Mouse (Mus musculus) gonadal fat pad, adult 2 months (tissue): Measurements from ENCODE around the gene Rtbdn. TPM values are rescaled to one million over a fixed set of nuclear protein-coding genes. Genes with fewer than 3 reads are reported as not detected.

Experiments used
- DNase-seq: peaks from one replicate; pipeline ENCODE4 v3.0.0-alpha.2; 2012; ENCODE audit warnings: low read depth
- polyA plus RNA-seq: library from polyadenylated mRNA; depleted of rRNA; stranded (reverse); fragments of >200 nt; gene quantifications from 2 replicates; pipeline ENCODE4 v1.2.3, GENCODE M21; 2012

Rtbdn gene
- polyA plus RNA-seq, 1 experiment: not detected

DNA sequence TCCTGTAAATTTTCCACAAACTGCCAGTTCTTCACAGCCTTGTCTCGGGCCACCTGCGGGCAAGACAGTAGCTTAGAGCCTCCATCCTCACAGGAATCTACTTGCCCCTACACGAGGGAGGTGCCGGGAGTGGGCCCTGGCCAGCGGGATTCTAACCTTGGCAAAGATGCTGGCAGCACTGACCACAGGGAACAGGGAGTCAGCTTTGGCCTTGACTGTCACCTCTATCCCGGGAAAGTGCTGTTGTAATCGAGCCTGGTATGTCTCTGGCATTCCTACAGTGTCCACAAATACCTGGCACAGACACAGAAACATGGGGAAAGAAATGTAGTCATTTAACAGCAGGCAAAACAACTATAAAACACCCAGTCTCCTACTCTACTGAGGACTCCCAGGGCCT is 13.0 kb downstream of the Rtbdn start:
- DNase-seq: no peak

- no peak for DNase-seq
Observed at GRCm38 (mm10) chr8:84963952-84964351, 17.2 kb downstream of the Rtbdn start.

DNA sequence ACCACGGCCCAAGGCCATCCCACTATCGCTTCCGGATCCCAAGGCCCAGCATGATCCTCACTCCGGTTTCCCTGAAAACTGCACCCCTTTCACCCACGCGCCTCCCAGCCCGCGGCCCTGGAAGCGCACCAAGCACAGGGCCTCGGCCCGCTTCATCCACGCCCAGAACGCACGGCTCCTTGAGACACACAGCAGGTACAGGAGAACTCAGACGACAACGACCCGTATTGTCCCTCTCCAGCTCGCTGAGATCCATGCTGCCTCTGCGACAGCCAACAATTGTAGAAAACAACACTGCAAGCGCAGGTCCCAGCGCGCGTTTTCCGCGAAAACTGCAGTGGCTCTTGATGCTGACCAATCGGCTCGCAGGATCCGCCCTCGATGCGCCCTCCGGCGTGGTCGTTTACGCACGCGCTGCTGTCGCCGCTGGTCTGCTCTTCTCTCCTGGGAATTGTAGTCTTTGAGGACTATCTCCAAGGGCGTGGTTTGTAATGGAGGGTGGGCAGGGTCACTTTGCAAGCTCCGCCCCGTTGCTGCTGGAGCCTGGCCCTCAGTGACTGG is 19.0 kb downstream of the Rtbdn start:
- no peak for DNase-seq

DNA sequence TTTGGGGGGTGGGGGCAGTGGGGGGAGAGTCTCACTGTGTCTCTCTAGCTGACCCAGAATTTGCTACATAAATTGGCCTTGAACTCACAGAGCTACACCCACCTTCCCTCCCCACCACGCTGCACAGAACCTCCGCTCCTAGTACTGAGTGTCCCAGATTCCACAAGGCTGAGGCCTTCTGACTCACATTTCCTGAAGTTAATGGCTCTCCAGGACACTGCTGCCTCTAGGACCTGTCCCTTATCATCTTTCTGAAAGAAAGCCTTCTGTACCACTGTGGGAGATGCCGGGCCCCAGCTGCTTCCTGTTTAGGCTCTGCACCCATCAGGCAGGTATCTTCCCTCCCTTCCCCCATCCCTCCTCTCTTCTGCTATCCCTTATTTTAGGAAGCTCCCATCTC is 19.8 kb downstream of the Rtbdn start:
- no peak for DNase-seq

DNA sequence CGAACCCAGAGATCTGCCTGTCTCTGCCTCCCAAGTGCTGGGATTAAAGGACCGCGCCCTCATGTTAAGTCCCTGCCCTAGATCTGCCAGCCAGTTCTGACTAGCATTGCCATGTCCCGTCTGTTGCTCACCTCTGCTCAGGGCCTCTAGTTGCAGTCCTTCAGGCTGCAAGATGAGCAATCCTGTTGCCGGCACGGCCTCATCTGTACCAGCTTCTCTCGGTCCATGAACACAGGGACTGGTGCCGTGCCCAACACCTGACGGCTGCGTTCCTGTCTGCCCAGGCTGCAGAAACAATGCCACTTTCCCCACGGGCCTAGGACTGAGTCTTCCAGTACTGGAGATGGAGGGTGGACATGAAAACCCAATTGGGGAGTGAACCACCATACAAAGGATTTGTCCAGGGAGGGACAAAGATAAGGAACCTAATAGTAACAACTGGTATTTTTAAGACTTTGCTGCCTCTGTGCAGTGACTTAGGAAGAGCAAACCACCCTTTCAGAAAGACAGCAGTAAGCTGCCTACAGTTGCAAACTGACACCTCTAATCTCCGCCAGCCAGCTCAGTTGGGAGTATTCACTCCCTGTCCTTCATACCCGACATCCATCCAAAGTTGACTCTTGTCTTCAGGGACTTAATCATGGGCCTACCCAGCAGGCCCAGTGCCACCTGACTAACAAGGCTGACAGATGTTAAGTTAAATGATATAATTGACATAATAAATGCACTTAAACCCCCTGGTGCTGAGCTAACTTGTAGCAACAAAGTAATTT is 20.9 kb downstream of the Rtbdn start:
- no peak for DNase-seq

GRCm38 (mm10) chr8:84968650-84969049 is 21.9 kb downstream of the Rtbdn start:
- no peak for DNase-seq

- no peak for DNase-seq
Observed at GRCm38 (mm10) chr8:84969241-84970134, 22.7 kb downstream of the Rtbdn start, which contains the start of the genes Gm49661, Prdx2 and Rnaseh2a. TSS of gene Gm49661 (minus strand) at chr8:84969433. TSS of gene Prdx2 (plus strand) at chr8:84969587. TSS of gene Rnaseh2a (minus strand) at chr8:84969767.

- no peak for DNase-seq
Observed at GRCm38 (mm10) chr8:84970135-84970790, 23.5 kb downstream of the Rtbdn start.

DNA sequence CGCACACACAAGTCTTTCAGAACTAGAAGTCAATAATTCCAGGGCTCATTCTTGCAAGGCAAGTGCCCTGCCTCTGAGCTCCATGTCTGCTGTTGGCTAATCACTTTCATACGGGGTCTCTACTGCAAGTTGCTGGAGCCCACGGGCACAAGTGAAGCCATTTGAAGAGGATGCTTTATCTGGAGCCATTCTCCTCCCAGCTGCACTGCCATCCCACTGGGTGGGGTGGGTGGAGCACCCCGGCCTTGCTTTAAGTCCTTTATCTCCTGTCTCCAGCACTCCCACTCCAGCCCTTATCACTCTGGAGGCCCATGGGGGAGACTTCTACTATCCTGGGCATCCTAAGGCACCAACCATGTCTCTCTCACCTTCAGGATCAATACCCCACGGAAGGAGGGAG is 24.1 kb downstream of the Rtbdn start:
- DNase-seq: no peak

- DNase-seq: no peak
Observed at GRCm38 (mm10) chr8:84973079-84973478, 26.3 kb downstream of the Rtbdn start.

- no peak for DNase-seq
Observed at GRCm38 (mm10) chr8:84973803-84974542, 27.2 kb downstream of the Rtbdn start.

DNA sequence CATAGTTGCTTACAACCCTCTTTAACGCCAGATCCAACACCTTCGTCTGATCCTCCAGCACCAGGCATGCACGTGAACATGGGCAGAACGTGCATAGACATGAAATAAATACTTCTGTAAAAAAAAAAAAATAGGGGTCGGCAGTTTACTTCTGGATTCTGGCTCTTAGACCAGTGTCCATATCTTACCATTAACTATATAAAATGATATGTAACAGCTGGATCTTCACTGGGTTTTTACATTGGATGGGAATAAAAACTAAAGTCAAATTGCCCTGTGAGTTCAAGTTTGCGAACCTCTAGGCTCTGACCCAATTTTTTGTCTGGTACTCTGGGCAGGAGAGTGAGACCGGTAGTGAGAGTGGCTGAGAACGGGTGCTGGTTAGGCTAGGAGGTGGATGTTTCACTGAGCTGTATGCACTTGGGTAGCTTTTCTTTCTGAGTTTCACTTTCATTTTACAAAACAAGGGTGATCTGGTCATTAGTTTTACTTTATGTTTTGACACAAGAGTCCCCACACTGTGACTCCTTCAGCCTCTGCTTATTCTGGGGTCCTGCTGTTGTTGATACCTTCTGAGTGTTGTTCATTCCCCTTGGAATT is 27.9 kb downstream of the Rtbdn start:
- DNase-seq: no peak

- DNase-seq: no peak
Observed at GRCm38 (mm10) chr8:84975434-84975833, 28.6 kb downstream of the Rtbdn start.

- no peak for DNase-seq
Observed at GRCm38 (mm10) chr8:84976031-84976762, 29.4 kb downstream of the Rtbdn start.

DNA sequence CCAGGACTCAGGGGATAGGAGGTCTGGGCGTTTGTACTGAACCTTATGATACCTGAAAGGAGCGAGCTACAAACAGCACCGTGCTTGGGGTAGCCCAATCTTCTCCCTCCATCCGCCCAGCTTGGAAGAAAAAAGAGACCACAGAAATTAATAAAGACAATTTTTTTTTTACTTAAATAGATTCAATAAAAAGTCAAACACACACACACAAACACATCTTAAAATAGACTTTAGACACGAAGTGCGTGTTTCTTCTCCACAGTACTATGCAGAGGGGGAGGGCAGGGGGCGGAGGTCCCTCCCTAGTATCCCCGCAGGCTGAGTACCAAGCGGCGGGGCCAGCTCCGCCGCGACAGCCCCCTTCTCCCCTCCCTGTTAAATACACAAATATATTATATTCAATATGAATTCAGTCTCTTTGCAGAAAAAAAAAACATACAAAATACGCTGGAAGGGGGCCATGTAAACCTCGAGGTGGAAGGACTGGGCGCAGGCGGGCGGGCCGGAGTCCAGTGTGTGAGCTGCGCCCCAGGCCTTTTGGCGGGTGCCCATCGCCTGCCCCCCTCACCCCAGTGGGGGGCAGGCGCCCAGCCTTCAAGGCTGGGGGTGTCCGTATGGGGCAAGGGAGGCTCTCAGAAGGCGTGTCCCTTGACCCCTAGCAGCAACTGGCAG is 30.1 kb downstream of the Rtbdn start:
- no peak for DNase-seq

DNA sequence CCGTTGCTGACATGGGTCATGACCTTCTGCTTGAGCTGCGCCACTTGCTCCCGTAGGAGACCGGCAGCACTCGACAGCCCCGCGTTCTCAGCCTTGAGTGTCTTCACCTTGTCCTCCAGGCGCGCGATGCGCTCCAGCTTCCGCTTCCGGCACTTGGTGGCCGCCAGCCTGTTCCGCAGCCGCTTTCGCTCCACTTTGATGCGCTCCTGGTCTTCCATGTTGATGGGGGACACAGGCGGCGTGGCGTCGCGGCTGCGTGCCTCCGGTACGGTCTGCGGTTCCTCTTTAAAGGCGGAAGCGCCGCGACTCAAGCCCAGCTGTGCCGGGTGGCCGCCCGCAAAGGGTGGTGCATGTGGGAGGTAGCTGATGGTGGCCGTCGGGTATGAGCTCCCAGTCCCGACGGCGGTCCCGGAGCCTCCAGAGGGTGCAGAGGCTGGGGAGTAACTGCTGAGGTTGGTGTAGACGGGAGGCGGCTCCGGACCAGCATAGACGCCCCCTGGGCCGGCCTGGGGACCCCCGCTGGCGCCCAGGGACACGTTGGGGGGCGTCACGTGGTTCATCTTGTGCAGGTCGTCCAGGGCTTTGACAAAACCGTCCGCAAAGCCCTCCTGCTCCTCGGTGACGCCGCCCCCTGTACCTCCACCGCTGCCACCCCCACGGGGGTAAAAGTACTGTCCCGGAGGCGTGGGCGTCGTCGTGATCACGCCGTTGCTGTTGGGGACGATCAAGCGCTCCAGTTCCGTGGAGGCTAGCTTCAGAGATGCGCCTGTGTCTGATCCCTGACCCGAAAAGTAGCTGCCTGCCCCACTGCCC is 30.9 kb downstream of the Rtbdn start:
- no peak for DNase-seq

GRCm38 (mm10) chr8:84978248-84978940 is 31.6 kb downstream of the Rtbdn start, which contains the start of gene Junb:
TSS of gene Junb (minus strand) at chr8:84978718.
- DNase-seq: no peak
